Mouse (Mus musculus) adrenal gland, postnatal 4 days (tissue): ENCODE measurements around the gene Nrg4. TPM values are rescaled to one million over a fixed set of nuclear protein-coding genes. Genes with fewer than 3 reads are reported as not detected.

Experiments
- DNase-seq, 2 experiments: peaks; one replicate each; pipeline ENCODE4 v3.0.0; 2021 to 2022; ENCODE audit warnings: low spot score in 2 of 2, mixed read lengths in 2 of 2
- long read RNA-seq, 2 experiments: library from polyadenylated mRNA; stranded (forward); transcript quantifications; one replicate each; pipeline ENCODE4 v2.0.0; 2021
- total RNA-seq, 2 experiments: library from RNA; stranded (reverse); gene quantifications; 2 replicates each; pipeline ENCODE4 v1.2.3; 2021

Nrg4 gene
- 1 to 10 TPM; 4.0 to 5.4 TPM for total RNA-seq
- long read RNA-seq, experiment 1, partial matches to known transcripts, result 0 of 3 reads
- long read RNA-seq, experiment 1, other reads (novel, unspliced or antisense), result 3 of 3 reads
- long read RNA-seq, experiment 2, partial matches to known transcripts, result 0 of 5 reads
- long read RNA-seq, experiment 2, other reads (novel, unspliced or antisense), result 5 of 5 reads

- peak; percentile 50 to 51 for DNase-seq
Observed at GRCm38 (mm10) chr9:55326515-55327233, at the start of gene Nrg4, which contains the start of gene Tmem266. Gene Nrg4 (minus strand): TSS chr9:55326844. Gene Tmem266 (plus strand): TSS chr9:55326913.

DNA sequence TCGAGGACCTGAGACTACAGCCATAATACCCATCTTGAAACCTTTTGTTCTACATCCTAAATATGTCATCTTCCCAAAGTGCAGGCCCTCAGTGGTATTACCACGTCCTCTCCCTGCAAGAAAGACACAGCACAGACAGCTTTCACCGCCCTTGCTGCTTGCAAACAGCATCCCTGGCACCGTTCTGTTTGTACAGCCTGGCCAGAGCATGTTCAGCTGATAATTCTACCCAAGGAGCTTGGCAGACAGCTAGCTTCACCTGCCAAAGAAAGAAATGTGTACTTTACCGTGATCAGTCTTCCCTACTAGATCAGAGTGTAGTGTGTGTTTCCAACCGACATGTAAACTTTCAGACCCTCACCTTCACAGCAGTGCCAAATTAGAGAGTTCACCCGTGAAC, 45.3 kb upstream of the Nrg4 start:
- DNase-seq, result no peak

DNA sequence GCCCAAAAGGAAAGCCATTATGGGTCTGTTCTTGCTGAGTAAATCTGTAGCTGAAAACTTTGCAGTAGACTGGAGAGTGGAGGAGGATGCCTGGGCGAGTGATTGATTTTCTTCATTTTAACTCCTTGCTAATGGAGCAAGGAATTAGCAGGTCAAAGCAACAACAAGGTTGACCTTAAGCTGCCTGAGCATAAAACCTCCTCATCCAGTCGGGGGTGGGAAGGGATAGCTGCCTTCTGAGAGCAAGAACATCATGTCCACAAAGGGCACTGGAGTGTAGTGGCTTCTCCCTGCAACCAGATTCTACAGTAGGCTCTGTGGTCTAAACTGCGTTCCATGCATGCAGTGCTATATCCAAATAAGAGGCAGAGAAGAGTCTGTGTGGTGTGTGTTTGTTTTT, 41.4 kb upstream of the Nrg4 start:
- DNase-seq, result no peak

DNA sequence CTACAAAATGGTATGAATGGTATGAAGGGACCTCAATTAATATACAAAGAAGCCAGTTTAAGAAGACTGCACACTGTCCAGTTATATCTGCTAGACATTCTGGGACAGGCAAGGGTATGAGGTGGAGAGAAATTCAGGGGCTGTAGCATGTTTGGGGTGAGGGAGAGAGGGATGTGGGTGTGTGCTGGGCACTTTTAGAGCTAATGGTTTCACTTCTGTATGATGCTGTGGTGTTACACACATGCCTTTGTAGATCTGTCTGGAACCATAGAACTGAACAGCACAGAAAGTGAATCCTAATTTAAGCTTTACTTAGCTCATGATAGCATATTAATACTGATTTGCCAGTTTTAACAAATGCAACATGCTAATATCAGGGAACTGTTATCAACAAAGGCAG, 37.1 kb upstream of the Nrg4 start:
- no peak for DNase-seq

DNA sequence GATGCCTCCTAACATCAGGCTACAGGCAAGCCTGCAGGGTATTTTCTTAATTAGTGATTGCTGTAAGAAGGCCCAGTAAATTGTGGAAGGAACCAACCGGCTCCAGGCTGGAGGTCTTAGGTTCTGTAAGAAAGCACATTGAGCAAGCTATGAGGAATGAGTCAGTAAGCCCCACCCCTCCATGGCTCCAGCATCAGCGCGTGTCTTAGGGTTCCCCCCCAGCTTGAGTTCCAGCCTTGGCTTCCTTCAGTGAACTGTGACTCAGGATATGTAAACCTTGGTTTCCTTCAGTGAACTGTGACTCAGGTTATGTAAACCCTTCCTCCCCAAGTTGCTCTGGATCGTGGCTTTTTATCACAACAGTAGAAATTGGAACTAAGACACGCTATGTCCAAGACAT, 35.3 kb upstream of the Nrg4 start:
- DNase-seq, result no peak

- DNase-seq, result no peak
Observed at GRCm38 (mm10) chr9:55360861-55361260, 34.2 kb upstream of the Nrg4 start.

DNA sequence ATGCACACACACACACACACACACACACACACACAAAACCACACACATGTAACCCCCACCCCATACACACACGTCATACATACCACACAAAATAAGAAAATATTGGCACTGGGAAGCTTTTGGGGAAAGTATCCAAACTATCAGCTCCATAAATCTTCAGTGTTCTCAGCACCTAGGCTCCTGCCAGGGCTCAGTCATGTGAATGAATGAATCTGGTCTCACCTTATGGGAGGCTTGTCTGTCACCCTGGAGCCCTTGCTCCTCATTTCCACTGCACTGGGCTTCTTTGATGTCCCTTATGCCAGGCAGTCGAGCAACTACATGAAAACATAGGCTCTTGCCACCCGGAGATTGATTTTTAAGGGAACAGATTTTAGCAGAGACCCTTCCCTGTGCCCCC, 33.7 kb upstream of the Nrg4 start:
- no peak for DNase-seq

- DNase-seq, result no peak
Observed at GRCm38 (mm10) chr9:55357164-55357563, 30.5 kb upstream of the Nrg4 start.

DNA sequence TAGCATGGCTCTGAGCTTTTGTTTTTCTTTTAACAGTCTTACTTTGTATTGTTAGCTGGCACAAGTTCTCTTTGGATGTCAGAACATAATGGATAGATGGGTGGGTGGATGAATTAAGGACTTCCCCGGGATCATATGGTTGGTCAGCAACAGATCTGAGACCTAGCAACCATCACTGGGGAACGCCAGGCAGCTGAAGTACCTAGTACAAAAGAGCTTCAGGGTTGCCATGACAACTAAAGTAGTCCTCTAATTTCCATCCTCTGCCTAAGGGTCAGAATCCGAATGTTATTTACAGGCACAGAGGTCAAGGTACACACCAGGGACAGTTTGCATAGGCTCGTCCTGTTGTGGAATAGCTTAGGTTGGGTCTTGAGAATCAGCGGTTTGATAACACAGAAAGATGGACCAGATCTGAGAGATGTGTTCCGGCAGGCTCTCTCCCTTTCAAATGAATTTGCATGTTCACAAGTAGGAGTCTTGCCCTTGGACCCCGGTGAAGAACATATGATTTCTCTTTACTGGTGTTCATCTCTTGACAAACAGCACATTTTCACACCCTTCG, 28.7 kb upstream of the Nrg4 start:
- no peak for DNase-seq

- no peak for DNase-seq
Observed at GRCm38 (mm10) chr9:55354686-55355085, 28.0 kb upstream of the Nrg4 start.

DNA sequence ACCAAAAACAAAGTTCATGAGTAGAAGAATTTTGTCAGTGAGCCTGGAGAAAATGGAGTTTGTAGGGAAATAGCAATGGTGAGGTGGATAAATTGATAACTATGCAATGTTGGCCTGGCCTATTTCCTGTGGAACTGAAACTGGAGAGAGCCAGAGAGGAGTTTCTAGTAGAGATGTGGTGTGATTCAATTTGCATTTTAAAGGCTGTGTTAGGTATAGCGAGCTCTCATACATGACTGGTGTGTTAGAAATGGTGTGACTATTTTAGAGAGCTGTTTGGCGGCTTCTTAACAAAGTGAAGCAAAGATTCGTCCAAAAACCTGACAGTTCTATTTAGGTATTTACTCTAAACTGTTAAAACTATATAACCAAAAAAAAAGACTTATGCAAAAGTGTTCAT, 22.0 kb upstream of the Nrg4 start:
- DNase-seq, result no peak

DNA sequence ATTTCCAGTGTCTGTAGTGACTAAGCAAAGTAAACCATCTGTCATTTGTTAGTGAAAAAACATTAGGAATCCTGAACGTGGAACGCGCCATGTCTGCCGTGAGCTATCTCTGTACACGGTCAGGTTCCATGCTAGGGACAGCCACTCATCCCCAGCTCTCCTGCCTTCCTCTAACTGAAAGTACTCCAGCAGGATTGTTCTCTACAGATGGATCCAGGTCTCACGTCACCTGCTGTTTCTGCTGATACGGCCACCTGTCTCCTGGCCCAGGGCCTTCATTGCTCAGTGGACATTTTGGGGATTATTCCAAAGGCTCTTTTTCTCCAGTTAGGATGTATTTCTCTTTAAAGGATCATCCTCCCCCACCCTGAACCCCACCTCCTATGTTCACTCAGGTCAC, 18.7 kb upstream of the Nrg4 start:
- DNase-seq, result no peak

- no peak for DNase-seq
Observed at GRCm38 (mm10) chr9:55344165-55344564, 17.5 kb upstream of the Nrg4 start.

- peak; percentile 14 to 33 for DNase-seq
Observed at GRCm38 (mm10) chr9:55332949-55333348, 6.3 kb upstream of the Nrg4 start.

DNA sequence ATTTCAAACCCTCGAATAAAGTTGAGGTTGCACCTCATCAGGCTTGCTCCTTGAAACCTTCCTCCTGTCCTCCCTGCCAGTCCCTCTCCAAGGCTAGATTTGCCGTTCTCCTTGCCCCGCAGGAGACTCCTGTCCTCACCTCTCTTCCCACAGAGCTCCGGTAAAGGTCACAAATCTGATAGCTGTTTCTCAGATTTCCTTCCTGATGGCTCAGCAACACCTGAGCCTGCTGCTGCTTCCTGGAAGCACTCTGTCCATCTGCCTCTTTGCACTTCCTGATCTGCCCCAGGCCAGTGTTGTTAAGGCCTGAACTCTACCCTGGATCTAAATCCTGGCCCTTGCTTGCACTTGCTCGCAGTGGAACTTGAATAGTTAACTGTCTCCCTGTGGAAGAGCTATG, 5.8 kb upstream of the Nrg4 start:
- no peak for DNase-seq

DNA sequence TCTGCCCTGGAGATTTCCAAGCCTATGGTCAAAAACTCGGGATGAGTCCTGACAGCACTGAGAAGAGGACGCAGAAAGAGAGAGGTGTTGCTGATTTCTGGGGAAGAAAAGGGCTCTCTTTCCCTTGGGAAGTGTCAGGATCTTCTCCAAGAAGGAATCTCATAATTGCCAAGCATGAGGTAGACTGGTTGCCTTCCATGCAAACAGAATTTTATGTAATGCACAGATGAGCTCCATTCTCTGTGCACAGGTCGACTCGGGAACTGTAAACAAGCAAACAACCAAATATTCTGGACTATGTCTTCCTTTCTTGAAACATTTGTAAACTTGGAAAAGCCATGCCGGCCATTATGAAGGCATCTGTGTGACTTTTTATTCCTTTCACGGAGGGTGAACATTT, 2.8 kb upstream of the Nrg4 start:
- DNase-seq, result no peak

GRCm38 (mm10) chr9:55328151-55328918, 1.7 kb upstream of the Nrg4 start:
- no peak for DNase-seq

DNA sequence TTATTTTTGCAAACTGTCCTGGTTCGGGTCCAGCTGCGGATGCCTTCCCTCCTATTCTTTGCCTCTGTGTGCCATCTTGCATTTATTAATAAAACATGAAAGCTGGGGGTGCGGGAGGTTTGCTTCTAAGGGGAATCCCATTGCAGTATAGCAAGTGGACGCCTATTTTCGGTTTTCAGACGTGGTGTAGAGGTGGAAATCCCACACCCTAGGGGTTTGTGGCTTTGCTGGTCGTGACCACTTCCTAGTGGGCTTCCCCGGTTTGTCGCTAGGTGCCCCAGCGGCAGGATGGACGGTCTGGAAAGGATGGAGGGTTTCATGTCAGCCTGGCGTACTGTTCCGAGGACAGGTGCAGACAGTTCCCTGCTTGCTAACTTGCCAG, 581 bp upstream of the Nrg4 start:
- no peak for DNase-seq

GRCm38 (mm10) chr9:55325564-55326514, 805 bp downstream of the Nrg4 start:
- DNase-seq, result no peak

DNA sequence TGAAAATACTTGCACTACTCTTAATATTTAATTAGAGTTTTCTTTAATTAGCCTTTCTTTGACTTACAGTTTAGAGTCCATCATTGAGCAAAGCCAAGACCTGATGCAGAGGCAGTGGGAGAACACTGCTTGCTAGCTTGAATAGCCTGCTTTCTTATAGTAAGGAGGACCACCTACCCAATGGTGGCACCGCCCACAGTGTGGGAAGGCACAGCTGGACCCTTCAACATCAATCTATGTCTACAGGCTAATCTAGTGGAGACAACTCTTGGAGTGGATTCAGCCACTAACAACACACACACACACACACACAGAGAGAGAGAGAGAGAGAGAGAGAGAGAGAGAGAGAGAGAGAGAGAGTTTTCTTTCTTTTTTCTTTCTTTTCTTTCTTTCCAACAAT, 1.6 kb downstream of the Nrg4 start:
- DNase-seq, result no peak

DNA sequence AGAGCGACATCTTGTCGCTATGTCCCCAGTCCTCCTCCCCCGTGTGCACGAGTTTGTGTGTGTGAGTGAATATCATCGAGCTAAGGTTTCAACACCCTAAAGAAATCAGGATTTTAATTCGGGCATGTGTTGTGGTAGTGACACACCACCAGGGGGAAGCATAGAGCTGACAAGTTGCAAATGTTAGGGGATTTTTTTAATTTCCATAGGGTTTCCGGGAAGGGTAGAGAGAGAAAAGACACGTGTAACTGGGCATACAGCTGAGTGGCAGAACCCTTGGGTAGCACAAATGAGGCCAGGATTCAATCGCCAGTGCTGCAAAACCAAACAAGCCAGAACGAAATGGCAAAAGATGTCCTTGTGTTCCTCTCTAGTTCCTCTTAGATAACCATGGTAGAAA, 2.1 kb downstream of the Nrg4 start:
- no peak for DNase-seq
